Mouse (Mus musculus): Measurements from ENCODE around the gene Abhd5.

DNA sequence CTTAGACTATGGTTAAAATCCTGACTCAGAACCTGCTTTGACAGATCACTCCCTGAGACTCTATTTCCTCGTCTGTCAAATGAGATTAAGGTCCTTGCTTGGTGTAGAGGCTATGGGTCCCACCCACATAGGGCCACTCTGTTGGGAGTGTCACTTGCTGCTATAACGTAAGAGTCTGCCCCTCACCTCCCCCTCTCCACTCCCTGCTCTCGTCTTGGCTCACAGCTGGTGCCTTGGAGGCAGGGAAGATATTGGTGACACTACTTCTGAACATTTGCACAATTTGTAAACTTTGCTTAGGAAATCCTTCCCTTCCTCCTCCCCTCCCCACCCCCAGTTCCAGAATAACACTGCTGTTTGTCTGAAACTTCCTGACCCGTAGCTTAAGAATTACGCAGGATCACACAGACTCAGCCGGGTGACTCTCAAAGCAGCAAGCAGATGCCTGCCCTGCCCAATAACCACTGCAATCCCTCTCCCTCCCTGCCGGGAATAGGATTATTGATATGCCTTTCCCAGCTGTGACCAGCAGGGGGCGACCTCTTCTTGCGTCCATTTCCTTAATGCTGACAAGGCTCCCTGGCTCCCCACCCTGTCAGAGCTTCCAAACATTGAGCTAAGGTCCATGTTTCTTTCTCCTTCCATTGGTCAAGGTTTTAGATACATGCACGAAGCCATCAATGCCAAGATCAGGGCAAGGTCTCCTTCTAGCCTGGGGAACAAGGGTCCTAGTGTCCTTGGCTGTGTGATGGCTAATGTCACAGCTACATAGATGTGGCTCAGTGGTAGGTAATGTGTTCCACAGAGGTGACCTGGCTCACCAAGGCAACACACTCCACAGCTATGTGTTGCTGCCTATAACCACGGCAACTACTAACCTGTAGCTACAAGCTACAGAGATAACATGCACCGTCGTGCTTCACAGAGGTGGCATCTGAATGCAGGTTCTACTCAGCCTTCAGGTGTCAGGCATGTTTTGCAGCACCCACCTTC lies 69.7 kb downstream of the Abhd5 start:
- TF ChIP-seq CTCF (IDR thresholded peaks at IDR 0.05; ENCODE audit: borderline replicate concordance, insufficient read depth, low read length) (peak; percentile 75), POLR2A (IDR thresholded peaks at IDR 0.05; ENCODE audit: low read depth, low read length) (no peak)
